Mouse (Mus musculus): Measurements from ENCODE around the gene Esrp2.

Gene Esrp2

GRCm38 (mm10) chr8:106146014-106146413 lies 9.2 kb upstream of the Esrp2 start:
- DNase-seq = no peak

DNA sequence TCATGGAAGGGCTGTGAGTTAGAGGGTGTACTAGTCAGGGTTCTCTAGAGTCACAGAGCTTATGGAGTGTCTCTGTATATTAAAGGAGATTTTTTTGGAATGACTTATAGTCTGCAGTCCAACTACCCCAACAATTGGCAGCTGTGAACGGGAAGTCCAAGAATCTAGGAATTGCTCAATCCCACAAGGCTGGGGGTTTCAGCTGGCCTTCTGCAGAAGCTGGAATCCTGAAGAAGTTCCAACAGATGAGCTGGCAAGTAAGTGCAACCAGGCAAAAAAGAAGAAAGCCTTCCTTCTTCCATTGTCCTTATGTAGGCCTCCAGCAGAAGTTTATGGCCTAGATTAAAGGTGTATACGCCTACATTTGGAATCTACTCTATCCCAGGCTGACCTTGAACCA lies 8.6 kb upstream of the Esrp2 start:
- DNase-seq = no peak

DNA sequence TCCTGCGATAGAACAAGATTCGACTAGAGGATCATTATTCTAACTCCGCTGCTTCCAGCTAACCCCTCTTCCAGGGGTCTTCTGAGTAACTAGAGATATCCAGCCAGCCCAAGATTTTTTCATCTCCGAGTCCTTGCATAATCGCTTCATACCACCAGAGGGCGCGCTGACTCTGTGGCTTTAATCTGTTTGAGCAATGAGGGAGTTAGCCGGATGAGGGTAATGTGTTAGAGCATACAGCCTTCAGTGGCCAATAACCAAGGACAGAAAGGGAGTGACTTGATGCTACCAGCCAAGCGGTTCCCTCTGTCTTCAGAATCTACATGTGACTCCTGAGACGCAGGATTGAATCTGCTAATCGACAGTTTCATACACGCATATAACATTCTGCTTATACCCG lies 4.0 kb upstream of the Esrp2 start:
- peak; percentile 80 for DNase-seq

- DNase-seq = no peak
Observed at GRCm38 (mm10) chr8:106140191-106140590, 3.4 kb upstream of the Esrp2 start.

DNA sequence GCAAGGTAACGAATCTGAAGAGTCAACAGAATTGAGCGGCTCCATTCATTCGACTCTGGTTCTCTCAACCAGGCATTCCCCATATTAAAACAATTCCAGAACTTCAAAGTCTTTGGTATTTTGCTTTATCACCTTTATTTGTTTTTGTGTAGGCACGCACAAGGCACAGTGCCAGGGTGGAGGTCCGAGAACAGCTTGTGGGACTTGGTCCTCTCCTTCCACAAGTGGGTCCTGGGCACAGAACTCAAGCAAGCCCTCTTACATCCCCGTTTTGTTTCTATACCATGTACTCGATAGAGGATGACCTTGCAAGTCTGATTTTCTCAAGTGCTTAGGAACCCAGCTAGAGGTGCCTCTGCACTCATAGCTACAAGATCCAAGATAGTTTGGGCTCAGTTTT lies 1.8 kb upstream of the Esrp2 start:
- no peak for DNase-seq

DNA sequence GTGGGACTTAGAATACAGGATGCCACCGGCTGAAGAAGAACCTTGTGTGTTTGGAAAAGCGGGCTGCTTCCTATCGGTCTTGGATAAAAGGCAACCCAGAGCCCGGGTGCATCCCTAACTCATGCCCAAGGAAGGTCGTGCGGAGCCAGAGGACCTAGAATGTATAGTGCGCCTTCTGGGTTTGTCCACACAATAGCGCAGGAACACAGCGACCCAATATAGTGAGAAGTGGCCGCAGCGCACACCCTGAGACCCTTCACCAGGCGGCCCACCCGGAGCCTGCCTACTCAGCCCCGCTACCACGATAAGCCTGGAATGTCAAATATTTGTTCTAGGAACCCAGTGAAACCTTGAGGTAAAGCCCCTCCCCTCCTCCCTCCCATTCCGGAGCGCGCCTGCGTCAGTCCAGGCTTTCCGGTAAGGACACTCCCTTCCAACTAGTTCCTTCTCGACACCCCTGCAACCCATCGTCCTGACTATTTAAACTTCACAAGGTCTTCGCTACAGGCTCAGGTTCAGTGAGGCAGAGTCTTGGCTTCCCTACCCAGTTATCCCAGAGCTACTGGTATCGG lies 1.2 kb upstream of the Esrp2 start:
- DNase-seq = no peak

DNA sequence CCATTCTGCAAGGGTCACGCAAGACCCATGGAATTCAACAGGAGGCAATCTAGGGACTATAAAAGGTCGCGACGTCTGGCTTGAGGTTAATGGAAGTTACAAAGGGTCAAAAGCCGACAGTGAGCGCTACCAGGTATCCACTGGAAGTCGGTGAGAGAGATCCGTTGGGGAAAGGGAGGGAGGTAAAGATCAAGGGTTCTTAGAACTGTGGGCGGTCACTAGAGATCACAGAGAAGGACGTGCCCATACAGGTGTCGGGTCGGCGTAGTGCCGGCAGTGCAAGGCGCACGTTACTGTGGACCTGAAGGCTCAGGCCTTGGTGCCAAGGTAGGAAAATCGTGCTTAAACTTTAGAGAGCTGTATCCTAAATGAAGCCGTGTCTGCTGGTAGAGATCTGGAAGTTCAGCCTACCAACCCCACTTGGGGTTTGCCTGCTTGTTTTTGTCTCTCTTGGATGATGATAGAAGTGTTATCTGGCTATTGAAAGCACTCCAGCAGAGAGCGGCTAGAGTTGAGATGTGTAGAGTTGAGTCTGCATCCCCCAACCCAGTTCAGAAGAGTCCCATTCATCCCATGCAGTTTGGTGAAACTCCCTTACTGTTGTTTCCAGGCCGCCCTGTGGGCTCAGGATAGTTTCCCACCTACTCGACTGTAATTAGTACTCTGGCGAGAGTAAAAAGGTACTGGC lies 588 bp upstream of the Esrp2 start:
- no peak for DNase-seq

GRCm38 (mm10) chr8:106135672-106136071 lies 1.1 kb downstream of the Esrp2 start:
- DNase-seq = no peak

- DNase-seq = no peak
Observed at GRCm38 (mm10) chr8:106134751-106135571, 1.8 kb downstream of the Esrp2 start.

GRCm38 (mm10) chr8:106133946-106134345 lies 2.8 kb downstream of the Esrp2 start:
- no peak for DNase-seq

GRCm38 (mm10) chr8:106133526-106133925 lies 3.2 kb downstream of the Esrp2 start:
- DNase-seq = no peak

GRCm38 (mm10) chr8:106132356-106132755 lies 4.4 kb downstream of the Esrp2 start:
- no peak for DNase-seq

- no peak for DNase-seq
Observed at GRCm38 (mm10) chr8:106131488-106132222, 5.1 kb downstream of the Esrp2 start.

DNA sequence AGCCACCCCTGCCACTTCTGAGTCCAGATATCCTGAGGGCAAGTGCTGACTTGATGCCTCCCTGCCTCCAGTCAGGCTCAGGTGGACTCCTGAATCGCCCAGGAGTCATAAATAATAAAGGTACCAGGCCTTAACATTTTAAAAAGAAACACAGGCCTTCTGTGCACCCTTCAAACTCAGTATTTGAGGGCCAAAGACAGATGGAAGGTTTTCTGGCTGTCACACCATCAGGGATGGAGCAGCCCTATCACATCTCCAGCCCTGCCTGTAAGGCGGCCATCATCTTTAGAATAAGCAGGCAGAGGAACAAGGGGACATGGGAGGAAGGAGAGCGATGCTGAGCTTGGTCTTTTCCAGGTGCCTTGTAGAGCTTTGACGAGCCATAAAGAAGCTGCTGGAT lies 5.8 kb downstream of the Esrp2 start:
- DNase-seq = no peak

DNA sequence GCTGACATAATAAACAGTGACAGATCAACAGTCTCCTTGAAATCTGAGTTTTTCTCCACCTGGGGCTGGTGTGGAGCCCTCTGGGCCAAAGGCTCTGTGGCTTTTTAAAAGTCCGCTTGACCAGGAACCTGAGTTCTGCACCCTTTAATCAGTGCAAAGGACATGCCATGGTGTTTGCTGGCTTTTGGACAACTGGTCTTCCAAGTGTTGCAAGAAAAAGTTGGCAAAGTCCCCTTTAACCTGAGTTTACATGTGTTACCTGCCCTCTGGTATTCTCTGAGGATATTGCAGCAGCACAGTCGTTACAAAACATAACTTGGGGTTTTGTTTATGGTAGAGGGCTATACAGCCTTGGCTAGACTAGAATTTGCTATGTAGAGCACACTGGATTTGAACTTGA lies 6.3 kb downstream of the Esrp2 start:
- no peak for DNase-seq

DNA sequence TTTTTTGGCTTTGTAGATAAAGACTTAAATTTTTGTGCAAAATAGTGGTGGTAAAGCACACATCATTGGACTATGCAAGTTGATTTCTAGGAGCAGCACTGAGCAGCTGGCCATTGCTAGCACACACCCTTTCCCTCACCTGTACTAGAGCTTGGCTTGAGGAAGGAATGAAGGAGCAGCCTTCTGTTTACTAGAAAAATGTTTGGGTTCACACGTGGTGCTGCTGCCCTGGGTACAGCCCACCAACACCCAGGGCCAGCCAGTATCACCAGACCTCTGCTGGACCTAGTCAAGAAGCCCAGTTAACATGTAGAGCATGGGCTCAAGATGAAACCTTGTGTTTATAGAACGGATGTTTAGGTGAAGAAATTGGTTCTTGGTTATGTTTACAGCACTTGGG lies 6.8 kb downstream of the Esrp2 start:
- no peak for DNase-seq

DNA sequence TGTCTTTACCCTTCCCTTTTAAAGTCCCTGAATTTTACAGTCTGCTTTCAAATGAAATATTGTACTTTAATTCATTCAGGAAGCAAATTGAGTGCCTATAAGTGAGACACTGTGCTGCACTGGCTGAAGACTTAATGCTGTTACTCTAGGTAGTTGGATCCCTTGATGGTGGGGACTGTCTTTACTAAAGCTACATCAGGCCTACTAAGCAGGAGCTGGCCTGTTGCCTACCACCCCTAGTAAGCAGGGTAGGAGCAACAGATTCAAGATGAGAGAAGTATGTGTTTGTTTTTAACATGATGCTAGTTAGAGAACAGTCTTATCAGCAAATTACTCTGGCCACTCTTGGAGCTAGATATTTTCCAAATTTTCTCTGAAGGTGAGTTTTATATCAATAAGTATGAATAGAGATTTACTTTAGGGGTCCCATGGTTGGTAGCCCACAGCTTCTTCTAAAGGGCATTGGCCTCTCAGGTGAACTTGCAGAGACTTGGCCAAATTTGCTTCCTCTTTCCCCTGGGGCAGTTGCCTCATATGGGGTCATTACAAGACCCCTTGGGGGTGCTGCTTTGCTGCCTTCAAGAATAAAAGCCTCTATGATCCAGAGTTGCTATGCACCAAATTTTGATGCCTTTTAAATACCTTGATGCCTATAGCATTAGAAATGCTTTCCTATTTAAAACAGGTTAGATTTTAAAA lies 7.4 kb downstream of the Esrp2 start:
- no peak for DNase-seq

GRCm38 (mm10) chr8:106127882-106128410 lies 8.8 kb downstream of the Esrp2 start:
- DNase-seq = no peak

GRCm38 (mm10) chr8:106127054-106127453 lies 9.7 kb downstream of the Esrp2 start:
- DNase-seq = no peak

DNA sequence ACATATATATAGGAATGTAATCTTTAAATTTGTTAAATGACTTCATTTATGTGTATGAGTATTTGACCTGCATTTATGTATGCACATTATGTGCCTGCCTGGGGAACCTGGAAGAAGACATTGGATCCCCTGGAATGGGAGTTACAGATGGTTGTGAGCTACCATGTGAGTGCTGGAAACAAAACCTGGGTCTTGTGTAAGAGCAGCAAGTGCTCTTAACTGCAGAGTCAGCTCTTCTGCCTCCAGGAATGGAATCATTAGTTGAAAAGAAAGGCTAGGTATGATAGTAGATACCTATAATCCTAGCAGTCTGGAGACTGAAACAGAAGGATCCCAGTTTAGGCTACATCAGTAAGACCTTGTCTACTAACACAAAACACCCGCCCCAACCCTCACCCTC lies 10.7 kb downstream of the Esrp2 start:
- DNase-seq = no peak

- DNase-seq = no peak
Observed at GRCm38 (mm10) chr8:106123443-106123842, 13.3 kb downstream of the Esrp2 start.

GRCm38 (mm10) chr8:106115897-106116296 lies 20.9 kb downstream of the Esrp2 start:
- DNase-seq = no peak

- no peak for DNase-seq
Observed at GRCm38 (mm10) chr8:106112514-106112913, 24.3 kb downstream of the Esrp2 start.

Data from cerebellum, adult 8-10 months (tissue).